Mouse (Mus musculus) testis, adult 2 months (tissue): ENCODE results near the gene Rad23a. TPM values are rescaled to one million over a fixed set of nuclear protein-coding genes. Genes with fewer than 3 reads are reported as not detected.

Experiments used
- H3K27ac ChIP-seq: fragments of 200-500 bp; 2 replicates; pipeline ENCODE4 v1.5.1; 2012; ENCODE audit warnings: low read depth, low read length; ENCODE audit not compliant: control insufficient read depth, insufficient read depth
- H3K27me3 ChIP-seq: fragments of 200-500 bp; 2 replicates; pipeline ENCODE4 v1.6.1; 2012; ENCODE audit warnings: mild to moderate bottlenecking, low read length, moderate library complexity; ENCODE audit not compliant: control insufficient read depth, insufficient read depth
- H3K36me3 ChIP-seq: fragments of 200-500 bp; 2 replicates; pipeline ENCODE4 v1.6.1; 2012; ENCODE audit warnings: mild to moderate bottlenecking, low read length; ENCODE audit not compliant: control insufficient read depth, insufficient read depth
- H3K4me1 ChIP-seq: fragments of 200-500 bp; 2 replicates; pipeline ENCODE4 v1.6.1; 2012; ENCODE audit warnings: low read length; ENCODE audit not compliant: control insufficient read depth, insufficient read depth
- H3K4me3 ChIP-seq: fragments of 200-500 bp; 2 replicates; pipeline ENCODE4 v1.5.1; 2012; ENCODE audit warnings: low read depth, mild to moderate bottlenecking, low read length, moderate library complexity, mixed read lengths; ENCODE audit not compliant: control insufficient read depth
- CTCF ChIP-seq: fragments of 200-500 bp; IDR thresholded peaks from 2 replicates; pipeline ENCODE4 v1.5.1; 2012; ENCODE audit warnings: low read depth, mild to moderate bottlenecking, inconsistent platforms, low read length, moderate library complexity; ENCODE audit not compliant: control insufficient read depth, insufficient read depth, insufficient replicate concordance
- POLR2A ChIP-seq: fragments of 200-500 bp; IDR thresholded peaks from 2 replicates; pipeline ENCODE4 v1.6.1; 2012; ENCODE audit warnings: low read depth, mild to moderate bottlenecking, inconsistent platforms, low read length, moderate library complexity; ENCODE audit not compliant: control insufficient read depth
- polyA plus RNA-seq: library from polyadenylated mRNA; depleted of rRNA; stranded (reverse); fragments of >200 nt; gene quantifications from 2 replicates; pipeline ENCODE4 v1.2.3, GENCODE M21; 2012

Rad23a gene
- polyA plus RNA-seq, 1 experiment = 106 TPM

- H3K36me3 ChIP-seq = no peaks in the 10 kb centered on the region
- TF ChIP-seq POLR2A (no peak), CTCF (no peak; the same call in 1 of the 2 replicates)
- H3K4me1 ChIP-seq = no peaks in the 10 kb centered on the region; the same call in 1 of the 2 replicates
- H3K27me3 ChIP-seq = no peaks in the 10 kb centered on the region
- no peak overlapping the region for H3K27ac ChIP-seq
- peak overlapping the region; percentile 75 for H3K4me3 ChIP-seq
These were observed 31.1 kb downstream of the Rad23a start for GRCm38 (mm10) chr8:84809109-84809940.

GRCm38 (mm10) chr8:84806031-84806430 lies 34.4 kb downstream of the Rad23a start:
- H3K4me3 ChIP-seq = no peak overlapping the region
- no peak overlapping the region for H3K27ac ChIP-seq
- no peaks in the 10 kb centered on the region for H3K27me3 ChIP-seq
- H3K36me3 ChIP-seq = no peaks in the 10 kb centered on the region
- H3K4me1 ChIP-seq = no peaks in the 10 kb centered on the region; the same call in 1 of the 2 replicates
- no peak for TF ChIP-seq POLR2A
- TF ChIP-seq CTCF = no peak

GRCm38 (mm10) chr8:84799999-84800831 lies 40.2 kb downstream of the Rad23a start, which contains the start of gene Nfix:
TSS of gene Nfix (minus strand) at chr8:84800344.
- H3K27ac ChIP-seq = peak within 1 kb of the TSS; percentile 28; the same call in 1 of the 2 replicates
- H3K4me1 ChIP-seq = peaks cover 7% of the 10 kb centered on the region
- H3K4me3 ChIP-seq = peak within 1 kb of the TSS; percentile 75
- TF ChIP-seq POLR2A (no peak), CTCF (no peak)
- H3K36me3 ChIP-seq = no peaks in the 10 kb centered on the region
- no peaks in the 10 kb centered on the region for H3K27me3 ChIP-seq

- Histone ChIP-seq H3K27me3 (no peaks in the 10 kb centered on the region), H3K4me1 (peaks cover 7% of the 10 kb centered on the region), H3K36me3 (no peaks in the 10 kb centered on the region), H3K4me3 (peak overlapping the region; percentile 70), H3K27ac (peak overlapping the region; percentile 28; the same call in 1 of the 2 replicates)
- TF ChIP-seq CTCF = no peak
These were observed 41.1 kb downstream of the Rad23a start for GRCm38 (mm10) chr8:84799136-84799931.

- no peaks in the 10 kb centered on the region for H3K27me3 ChIP-seq
These were observed 41.9 kb downstream of the Rad23a start for GRCm38 (mm10) chr8:84798446-84799135.

GRCm38 (mm10) chr8:84797971-84798370 lies 42.5 kb downstream of the Rad23a start:
- TF ChIP-seq CTCF (no peak), POLR2A (no peak)
- no peaks in the 10 kb centered on the region for H3K36me3 ChIP-seq
- peaks cover 7% of the 10 kb centered on the region for H3K4me1 ChIP-seq
- no peak overlapping the region for H3K4me3 ChIP-seq
- H3K27ac ChIP-seq = no peak overlapping the region
- H3K27me3 ChIP-seq = no peaks in the 10 kb centered on the region

More at GRCm38 (mm10) chr8:84798446-84799135, 41.9 kb downstream of the Rad23a start:
- Histone ChIP-seq H3K36me3 (no peaks in the 10 kb centered on the region), H3K27ac (no peak overlapping the region), H3K4me1 (peaks cover 7% of the 10 kb centered on the region), H3K4me3 (peak overlapping the region; percentile 70)
- no peak for TF ChIP-seq POLR2A
- no peak for TF ChIP-seq CTCF
